Mouse (Mus musculus): ENCODE measurements around the gene Large2. TPM values are rescaled to one million over a fixed set of nuclear protein-coding genes. Genes with fewer than 3 reads are reported as not detected.

Gene Large2
- polyA plus RNA-seq, 1 experiment: not detected

DNA sequence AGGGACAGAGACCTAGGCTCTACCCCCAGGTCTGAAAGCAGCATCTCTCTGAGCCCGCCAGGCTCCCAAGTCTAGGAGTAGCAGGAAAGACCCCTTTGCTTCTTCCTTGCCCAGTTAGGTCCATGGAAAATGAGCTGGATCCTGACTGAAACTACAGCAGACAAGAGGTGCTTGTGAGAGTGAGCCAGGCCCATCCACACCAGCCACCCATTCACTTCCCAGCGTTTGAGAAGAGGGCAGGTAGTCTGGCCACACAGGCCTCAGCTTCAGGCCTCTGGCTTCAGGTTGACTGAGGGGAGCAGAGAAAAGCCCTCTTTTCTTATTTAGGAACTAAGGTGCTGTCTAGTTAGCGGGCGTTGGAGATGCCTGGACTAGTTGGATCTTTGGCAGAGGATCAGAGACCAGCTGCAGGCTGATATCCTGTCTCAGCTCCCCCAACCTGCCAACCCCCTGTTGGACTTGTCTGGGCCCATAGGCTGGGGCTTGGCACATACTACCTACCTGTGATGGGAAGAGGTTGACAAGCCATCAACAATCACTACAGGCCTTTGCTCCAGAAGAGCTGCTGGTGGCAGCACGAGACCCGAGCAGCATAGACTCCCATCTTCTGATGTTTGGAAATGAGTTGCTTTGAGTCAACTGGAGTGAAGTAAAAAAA, 12.0 kb downstream of the Large2 start:
- H3K4me1 ChIP-seq (ENCODE audit: control insufficient read depth, insufficient read depth, low read length): no peaks in the 10 kb centered on the region
- no peak overlapping the region for H3K4me3 ChIP-seq (ENCODE audit: insufficient read depth, low read length)
- no peak overlapping the region for H3K27ac ChIP-seq (ENCODE audit: insufficient read depth, low read length)
- TF ChIP-seq CTCF (IDR thresholded peaks at IDR 0.05; ENCODE audit: borderline replicate concordance, insufficient read depth, low read length) (no peak), POLR2A (IDR thresholded peaks at IDR 0.05; ENCODE audit: low read depth, low read length) (no peak)

DNA sequence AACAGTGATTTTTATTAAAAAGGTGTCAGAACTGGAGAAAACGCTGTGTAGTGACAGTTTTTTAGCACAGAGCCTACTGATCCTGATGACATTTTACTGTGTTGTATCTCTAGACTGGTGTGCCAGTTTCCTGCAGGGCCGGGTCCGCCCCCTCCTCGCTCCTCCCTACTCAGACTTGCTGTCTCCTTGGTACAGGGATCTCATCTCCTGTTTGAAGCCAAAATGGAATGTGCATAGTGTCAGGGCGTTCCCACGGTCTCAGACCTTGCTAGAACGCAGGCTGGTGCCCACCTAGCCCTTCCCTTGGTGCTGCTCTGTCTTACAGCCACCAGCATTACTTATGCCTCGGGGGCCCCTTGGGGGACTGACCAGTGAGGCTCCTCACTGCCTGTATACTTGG, 12.9 kb downstream of the Large2 start:
- Histone ChIP-seq H3K4me1 (ENCODE audit: control insufficient read depth, insufficient read depth, low read length) (no peaks in the 10 kb centered on the region), H3K27ac (ENCODE audit: insufficient read depth, low read length) (no peak overlapping the region), H3K4me3 (ENCODE audit: insufficient read depth, low read length) (no peak overlapping the region)
- no peak for TF ChIP-seq POLR2A (IDR thresholded peaks at IDR 0.05; ENCODE audit: low read depth, low read length)
- TF ChIP-seq CTCF (IDR thresholded peaks at IDR 0.05; ENCODE audit: borderline replicate concordance, insufficient read depth, low read length): no peak

- no peak overlapping the region for H3K4me3 ChIP-seq (ENCODE audit: insufficient read depth, low read length)
- no peak overlapping the region for H3K27ac ChIP-seq (ENCODE audit: insufficient read depth, low read length)
- H3K4me1 ChIP-seq (ENCODE audit: control insufficient read depth, insufficient read depth, low read length): no peaks in the 10 kb centered on the region
- TF ChIP-seq POLR2A (IDR thresholded peaks at IDR 0.05; ENCODE audit: low read depth, low read length) (no peak), CTCF (IDR thresholded peaks at IDR 0.05; ENCODE audit: borderline replicate concordance, insufficient read depth, low read length) (no peak)
These were observed 13.8 kb downstream of the Large2 start for GRCm38 (mm10) chr2:92360893-92361292.

DNA sequence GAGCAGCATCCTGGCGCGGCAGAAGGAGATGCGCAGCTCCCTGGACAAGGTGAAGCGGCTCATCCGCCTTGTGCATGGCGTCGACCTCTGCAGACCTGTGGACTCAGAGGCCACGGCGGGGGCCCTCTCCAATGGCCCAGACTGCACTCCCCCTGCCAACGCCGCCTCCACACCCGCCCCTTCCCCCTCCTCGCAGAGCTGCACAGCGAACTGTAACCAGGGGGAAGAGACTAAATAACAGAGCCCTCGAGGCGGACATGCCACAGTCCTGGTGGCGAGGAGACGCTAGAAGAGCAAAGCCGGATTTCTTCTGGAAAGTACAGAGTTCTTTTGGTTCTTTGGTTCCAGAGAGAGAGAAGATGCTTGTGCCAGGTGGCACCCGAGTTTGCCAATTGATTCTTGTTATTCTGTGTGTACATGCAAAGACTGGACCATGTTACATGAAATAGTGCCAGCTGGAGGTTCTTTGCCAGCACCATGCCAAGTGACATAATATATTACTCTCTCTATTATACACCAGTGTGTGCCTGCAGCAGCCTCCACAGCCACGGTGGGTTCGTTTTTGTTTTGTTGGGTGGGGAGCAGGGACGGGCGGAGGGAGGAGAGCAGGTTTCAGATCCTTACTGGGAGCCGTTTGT, 14.4 kb downstream of the Large2 start:
- Histone ChIP-seq H3K4me3 (ENCODE audit: insufficient read depth, low read length) (no peak overlapping the region), H3K4me1 (ENCODE audit: control insufficient read depth, insufficient read depth, low read length) (no peaks in the 10 kb centered on the region), H3K27ac (ENCODE audit: insufficient read depth, low read length) (no peak overlapping the region)
- no peak for TF ChIP-seq POLR2A (IDR thresholded peaks at IDR 0.05; ENCODE audit: low read depth, low read length)

- Histone ChIP-seq H3K27ac (ENCODE audit: insufficient read depth, low read length) (no peak overlapping the region), H3K4me1 (ENCODE audit: control insufficient read depth, insufficient read depth, low read length) (no peaks in the 10 kb centered on the region; the same call in 1 of the 2 replicates), H3K4me3 (ENCODE audit: insufficient read depth, low read length) (no peak overlapping the region)
- no peak for TF ChIP-seq CTCF (IDR thresholded peaks at IDR 0.05; ENCODE audit: borderline replicate concordance, insufficient read depth, low read length)
- TF ChIP-seq POLR2A (IDR thresholded peaks at IDR 0.05; ENCODE audit: low read depth, low read length): no peak
These were observed 15.4 kb downstream of the Large2 start for GRCm38 (mm10) chr2:92359301-92359700.

GRCm38 (mm10) chr2:92354224-92354623, 20.4 kb downstream of the Large2 start:
- Histone ChIP-seq H3K4me3 (ENCODE audit: insufficient read depth, low read length) (no peak overlapping the region), H3K4me1 (ENCODE audit: control insufficient read depth, insufficient read depth, low read length) (no peaks in the 10 kb centered on the region; the same call in 1 of the 2 replicates), H3K27ac (ENCODE audit: insufficient read depth, low read length) (no peak overlapping the region)
- TF ChIP-seq POLR2A (IDR thresholded peaks at IDR 0.05; ENCODE audit: low read depth, low read length): no peak
- no peak for TF ChIP-seq CTCF (IDR thresholded peaks at IDR 0.05; ENCODE audit: borderline replicate concordance, insufficient read depth, low read length)

- Histone ChIP-seq H3K4me3 (ENCODE audit: insufficient read depth, low read length) (no peak overlapping the region), H3K4me1 (ENCODE audit: control insufficient read depth, insufficient read depth, low read length) (no peaks in the 10 kb centered on the region; the same call in 1 of the 2 replicates), H3K27ac (ENCODE audit: insufficient read depth, low read length) (no peak overlapping the region)
- no peak for TF ChIP-seq CTCF (IDR thresholded peaks at IDR 0.05; ENCODE audit: borderline replicate concordance, insufficient read depth, low read length)
- TF ChIP-seq POLR2A (IDR thresholded peaks at IDR 0.05; ENCODE audit: low read depth, low read length): no peak
These were observed 21.3 kb downstream of the Large2 start for GRCm38 (mm10) chr2:92353402-92353801.

DNA sequence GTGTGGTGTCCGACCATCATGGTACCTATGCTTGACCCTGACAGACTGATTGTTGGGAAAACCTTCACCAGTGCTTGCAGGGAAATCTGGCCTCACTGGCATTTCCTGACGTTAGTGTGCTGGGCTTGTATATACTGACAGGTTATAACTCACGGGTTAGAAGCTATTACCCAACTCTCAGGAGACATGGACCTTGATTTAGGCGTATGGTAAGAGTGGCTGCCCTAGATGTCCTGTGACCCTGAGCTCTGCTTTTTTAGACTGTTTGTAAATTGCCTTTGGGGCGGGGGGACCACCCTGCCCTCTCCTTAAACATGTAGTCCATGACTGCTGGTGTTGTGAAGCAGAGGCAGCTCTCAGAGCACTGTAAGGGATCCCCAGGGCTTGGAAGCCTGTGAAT, 24.0 kb downstream of the Large2 start:
- H3K27ac ChIP-seq (ENCODE audit: insufficient read depth, low read length): no peak overlapping the region
- H3K4me1 ChIP-seq (ENCODE audit: control insufficient read depth, insufficient read depth, low read length): no peaks in the 10 kb centered on the region; the same call in 1 of the 2 replicates
- no peak overlapping the region for H3K4me3 ChIP-seq (ENCODE audit: insufficient read depth, low read length)
- TF ChIP-seq CTCF (IDR thresholded peaks at IDR 0.05; ENCODE audit: borderline replicate concordance, insufficient read depth, low read length) (no peak), POLR2A (IDR thresholded peaks at IDR 0.05; ENCODE audit: low read depth, low read length) (no peak)

DNA sequence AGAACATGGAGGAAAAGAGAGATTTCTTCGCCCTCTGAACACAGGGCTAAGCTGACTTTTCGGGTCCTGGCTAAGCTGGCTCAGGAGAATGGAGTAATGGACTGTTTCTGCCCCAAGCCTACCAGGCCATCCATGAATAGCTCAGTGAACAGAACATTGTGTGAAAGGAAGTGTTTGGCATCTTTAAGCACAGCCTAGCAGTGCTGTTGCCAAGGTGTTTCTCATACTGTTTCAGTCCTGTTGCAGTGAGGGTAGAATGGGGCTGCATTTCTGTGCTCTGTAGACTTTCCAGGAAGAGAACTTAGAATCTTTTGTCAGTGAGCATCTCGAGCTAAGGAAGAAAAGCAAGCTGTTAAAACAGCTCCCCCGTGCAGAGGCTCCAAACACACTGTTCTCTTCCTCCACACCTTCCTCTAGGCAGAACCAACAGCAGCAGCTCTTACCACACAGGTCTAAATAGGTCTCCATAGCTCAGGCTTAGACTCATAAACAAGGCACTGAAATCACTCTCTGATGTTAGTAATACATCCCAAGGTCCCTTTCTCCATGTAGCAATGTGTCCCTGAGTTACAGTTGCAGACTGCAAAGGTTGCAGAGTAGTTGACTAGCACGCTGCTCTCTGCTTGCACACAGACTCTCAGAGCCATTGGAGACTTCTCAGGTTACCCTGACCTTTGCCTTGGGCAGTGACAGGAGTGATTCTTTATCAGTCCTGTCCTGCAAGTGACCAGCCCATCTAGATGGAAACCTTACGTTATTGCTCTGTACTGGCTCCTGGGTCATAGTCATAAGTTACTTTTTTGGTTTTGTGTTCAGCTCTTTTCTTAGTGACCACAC, 24.9 kb downstream of the Large2 start:
- Histone ChIP-seq H3K4me1 (ENCODE audit: control insufficient read depth, insufficient read depth, low read length) (no peaks in the 10 kb centered on the region; the same call in 1 of the 2 replicates), H3K4me3 (ENCODE audit: insufficient read depth, low read length) (no peak overlapping the region), H3K27ac (ENCODE audit: insufficient read depth, low read length) (no peak overlapping the region)
- no peak for TF ChIP-seq CTCF (IDR thresholded peaks at IDR 0.05; ENCODE audit: borderline replicate concordance, insufficient read depth, low read length)
- no peak for TF ChIP-seq POLR2A (IDR thresholded peaks at IDR 0.05; ENCODE audit: low read depth, low read length)

DNA sequence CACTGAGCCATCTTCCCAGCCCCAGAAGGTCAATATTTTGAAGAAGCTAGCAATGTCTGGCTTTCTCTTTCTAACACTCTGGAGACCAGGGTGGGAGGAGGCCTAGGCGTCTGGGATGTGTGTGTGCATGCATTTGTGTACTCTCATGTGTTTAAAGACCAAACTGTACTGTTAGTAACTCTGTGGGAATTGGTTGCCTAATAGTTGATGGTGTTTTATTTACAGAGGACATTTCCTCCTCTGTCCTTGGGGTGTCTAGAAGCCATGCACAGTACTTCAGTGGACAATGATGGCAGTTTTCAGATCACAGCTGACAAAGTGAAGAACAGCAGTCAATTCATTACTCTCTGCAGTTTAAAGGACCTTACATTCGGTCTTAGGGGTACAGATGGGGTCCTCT, 27.5 kb downstream of the Large2 start:
- Histone ChIP-seq H3K4me1 (ENCODE audit: control insufficient read depth, insufficient read depth, low read length) (no peaks in the 10 kb centered on the region), H3K27ac (ENCODE audit: insufficient read depth, low read length) (no peak overlapping the region), H3K4me3 (ENCODE audit: insufficient read depth, low read length) (no peak overlapping the region)
- TF ChIP-seq CTCF (IDR thresholded peaks at IDR 0.05; ENCODE audit: borderline replicate concordance, insufficient read depth, low read length) (no peak), POLR2A (IDR thresholded peaks at IDR 0.05; ENCODE audit: low read depth, low read length) (no peak)

All from embryonic fibroblast, embryonic 13.5 days (primary cell).